Mouse (Mus musculus): ENCODE results near the gene Atg7. TPM values are rescaled to one million over a fixed set of nuclear protein-coding genes. Genes with fewer than 3 reads are reported as not detected.

Atg7 gene
- polyA plus RNA-seq, 1 experiment from 2014 or later: 23.4 TPM

DNA sequence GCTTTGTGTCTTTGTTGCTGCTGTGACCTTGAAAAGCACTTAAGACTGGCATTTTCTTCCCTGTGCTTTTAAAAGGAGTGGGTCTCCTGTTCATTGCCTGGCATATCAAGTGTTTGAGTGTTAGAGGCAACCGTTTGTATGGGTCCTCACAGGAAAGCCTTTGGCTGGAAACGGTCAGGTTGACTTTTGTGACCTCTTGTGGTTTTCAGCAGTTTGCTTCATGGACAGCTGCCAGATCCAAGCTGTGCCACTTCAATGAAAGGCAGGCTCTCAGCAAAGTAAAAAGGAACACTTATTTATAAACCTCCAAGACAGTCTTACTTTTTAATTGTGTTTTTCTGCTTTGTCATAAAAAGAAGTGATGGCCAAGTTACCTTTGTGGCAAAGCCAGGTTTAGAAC, 47.8 kb downstream of the Atg7 start:
- no peak for ATAC-seq
- Histone ChIP-seq H3K27ac (no peak overlapping the region), H3K9ac (no peak overlapping the region), H3K4me3 (replicated peaks) (no peak overlapping the region), H3K36me3 (no peaks in the 10 kb centered on the region), H3K4me1 (replicated peaks) (no peaks in the 10 kb centered on the region), H3K27me3 (replicated peaks) (no peaks in the 10 kb centered on the region), H3K4me2 (replicated peaks) (no peak overlapping the region), H3K9me3 (no peaks in the 10 kb centered on the region)
- 44% methylated on average over 2 of the region's 2 CpGs for WGBS

DNA sequence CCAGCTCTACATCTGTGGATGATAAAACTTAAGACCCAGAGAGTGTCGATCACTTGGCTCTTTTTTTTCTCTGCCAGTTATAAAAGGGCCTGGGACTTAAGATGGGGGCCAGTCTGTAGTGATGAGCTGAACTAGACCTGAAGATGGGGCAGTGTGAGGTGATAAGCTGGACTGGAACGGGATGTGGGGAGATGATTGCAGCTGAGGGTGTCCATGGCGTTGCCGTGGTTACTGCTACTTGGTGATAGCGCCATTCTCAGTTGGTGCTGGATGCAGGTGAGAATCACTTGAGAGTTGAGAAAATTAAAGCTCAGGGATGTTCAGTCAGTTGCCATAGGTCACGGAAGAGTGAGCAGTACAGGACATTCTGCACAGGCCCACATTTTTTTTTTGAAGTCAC, 48.6 kb downstream of the Atg7 start:
- H3K9me3 ChIP-seq: no peaks in the 10 kb centered on the region
- 85% methylated on average over 6 of the region's 6 CpGs for WGBS
- H3K4me2 ChIP-seq (replicated peaks): no peak overlapping the region
- no peak for ATAC-seq
- no peak overlapping the region for H3K4me3 ChIP-seq (replicated peaks)
- no peak overlapping the region for H3K27ac ChIP-seq
- no peak overlapping the region for H3K9ac ChIP-seq
- no peaks in the 10 kb centered on the region for H3K4me1 ChIP-seq (replicated peaks)
- no peaks in the 10 kb centered on the region for H3K27me3 ChIP-seq (replicated peaks)
- H3K36me3 ChIP-seq: no peaks in the 10 kb centered on the region

DNA sequence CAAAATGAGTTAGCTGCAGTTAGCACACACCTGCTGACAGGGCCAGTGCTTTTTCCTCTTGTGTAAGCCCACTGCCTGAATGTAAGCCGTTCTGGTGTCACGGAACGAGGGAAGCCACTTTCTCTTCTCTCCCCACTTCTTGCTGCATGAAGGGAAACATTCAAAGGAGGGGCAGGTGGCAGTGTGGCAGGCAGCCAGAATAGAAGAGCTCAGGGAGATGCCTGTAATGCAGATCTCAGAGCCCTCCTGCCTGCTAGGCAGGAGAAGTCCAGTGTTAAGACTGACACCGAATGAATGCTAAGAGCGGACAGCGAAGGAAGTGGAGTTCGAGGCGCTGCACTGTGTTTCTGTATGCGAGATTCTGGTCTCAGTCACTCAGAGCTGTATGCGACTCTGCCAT, 49.8 kb downstream of the Atg7 start:
- no peaks in the 10 kb centered on the region for H3K4me1 ChIP-seq (replicated peaks)
- no peak overlapping the region for H3K4me2 ChIP-seq (replicated peaks)
- H3K4me3 ChIP-seq (replicated peaks): no peak overlapping the region
- WGBS: 87% methylated on average over 10 of the region's 10 CpGs
- no peaks in the 10 kb centered on the region for H3K36me3 ChIP-seq
- H3K9me3 ChIP-seq: no peaks in the 10 kb centered on the region
- ATAC-seq: no peak
- H3K9ac ChIP-seq: no peak overlapping the region
- H3K27ac ChIP-seq: no peak overlapping the region
- H3K27me3 ChIP-seq (replicated peaks): no peaks in the 10 kb centered on the region

DNA sequence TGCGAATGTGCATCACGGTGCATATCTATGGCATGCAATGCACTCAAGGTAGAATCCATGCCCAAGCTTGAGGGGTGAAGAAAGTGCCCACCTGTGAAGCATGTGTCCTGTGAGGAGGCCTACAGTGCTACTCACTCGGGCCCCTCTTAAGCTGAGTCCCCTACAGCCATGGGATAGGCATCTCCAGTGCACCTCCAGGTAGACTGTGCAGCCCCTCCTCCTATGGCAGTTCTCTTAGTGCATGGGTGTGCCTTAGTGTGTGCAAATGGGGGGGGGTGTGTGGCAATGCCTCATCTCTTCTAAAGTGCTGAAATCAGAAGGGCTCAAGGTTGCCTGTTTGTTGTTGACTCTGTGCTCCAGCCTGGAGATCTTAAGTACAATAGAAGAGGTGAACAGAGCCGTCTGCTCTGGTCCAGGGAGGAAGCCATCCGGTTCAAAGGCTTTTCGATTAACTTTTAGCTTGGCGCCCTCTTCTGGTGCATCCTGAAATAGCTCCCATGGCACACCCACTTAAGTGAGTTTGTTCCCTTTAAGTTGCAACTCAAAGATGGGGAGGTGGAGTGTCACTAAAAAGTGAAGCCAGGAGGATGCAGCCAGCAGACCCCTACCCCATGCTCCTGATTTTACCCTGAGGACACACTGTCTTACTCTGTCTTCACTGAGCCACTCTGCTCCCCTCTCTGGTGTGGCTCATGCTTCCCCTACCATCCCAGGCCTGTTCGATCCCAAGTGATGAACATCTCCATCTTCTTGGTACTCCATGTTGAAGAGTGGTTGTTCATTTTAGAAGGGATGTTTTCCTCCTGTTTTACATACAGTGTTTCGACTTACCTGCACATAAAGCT, 55.0 kb downstream of the Atg7 start:
- no peaks in the 10 kb centered on the region for H3K27me3 ChIP-seq (replicated peaks)
- WGBS: 44% methylated on average over 9 of the region's 9 CpGs
- H3K9me3 ChIP-seq: no peaks in the 10 kb centered on the region
- no peaks in the 10 kb centered on the region for H3K36me3 ChIP-seq
- no peak overlapping the region for H3K4me2 ChIP-seq (replicated peaks)
- no peak overlapping the region for H3K4me3 ChIP-seq (replicated peaks)
- ATAC-seq: peak; percentile 41; the same call in 1 of the 2 replicates
- no peak overlapping the region for H3K27ac ChIP-seq
- H3K4me1 ChIP-seq (replicated peaks): no peaks in the 10 kb centered on the region
- no peak overlapping the region for H3K9ac ChIP-seq

DNA sequence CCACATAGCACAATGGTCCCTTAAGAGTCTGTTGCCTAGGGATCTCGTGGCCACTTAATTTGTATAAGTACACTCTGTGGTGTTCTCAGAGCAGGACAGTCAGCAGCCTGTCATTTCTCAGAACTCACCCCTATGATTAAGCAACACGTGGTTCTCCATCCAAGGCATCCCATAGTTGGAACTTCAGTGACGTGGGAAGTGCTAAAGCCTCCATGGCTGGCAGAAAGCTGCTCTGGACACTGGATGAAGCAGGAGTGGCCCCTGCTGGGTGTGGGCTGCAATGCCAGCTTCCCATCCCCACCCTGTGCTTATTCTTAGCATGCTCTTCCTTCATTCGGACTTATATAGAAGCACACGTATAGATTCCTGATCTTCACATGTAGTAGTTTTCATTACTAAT, 55.7 kb downstream of the Atg7 start:
- no peaks in the 10 kb centered on the region for H3K4me1 ChIP-seq (replicated peaks)
- no peaks in the 10 kb centered on the region for H3K9me3 ChIP-seq
- no peak overlapping the region for H3K4me3 ChIP-seq (replicated peaks)
- H3K9ac ChIP-seq: no peak overlapping the region
- H3K4me2 ChIP-seq (replicated peaks): no peak overlapping the region
- no peak for ATAC-seq
- H3K27ac ChIP-seq: no peak overlapping the region
- H3K36me3 ChIP-seq: no peaks in the 10 kb centered on the region
- H3K27me3 ChIP-seq (replicated peaks): no peaks in the 10 kb centered on the region
- WGBS: 67% methylated on average over 5 of the region's 5 CpGs

DNA sequence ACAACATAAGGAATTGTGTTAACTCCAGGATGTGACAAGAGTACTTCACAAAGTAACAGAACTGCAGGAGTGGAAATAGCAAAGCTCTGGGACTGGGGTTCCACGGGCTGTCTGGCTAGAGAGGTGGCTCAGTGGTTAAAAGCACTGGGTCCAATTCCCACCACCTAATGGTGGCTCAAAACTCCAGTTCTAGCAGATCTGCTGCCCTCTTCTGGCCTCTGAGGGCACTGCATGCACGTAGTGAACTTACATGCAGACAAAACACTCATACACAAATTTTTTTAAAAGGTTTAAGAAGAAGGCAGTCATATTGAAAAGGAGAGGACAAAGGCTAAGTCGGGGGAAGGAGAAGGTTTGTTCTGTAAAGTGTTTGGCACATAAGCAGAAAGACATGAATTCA, 57.8 kb downstream of the Atg7 start:
- ATAC-seq: no peak
- no peaks in the 10 kb centered on the region for H3K27me3 ChIP-seq (replicated peaks)
- no peaks in the 10 kb centered on the region for H3K36me3 ChIP-seq
- WGBS: 81% methylated on average over 3 of the region's 3 CpGs
- no peak overlapping the region for H3K9ac ChIP-seq
- no peaks in the 10 kb centered on the region for H3K9me3 ChIP-seq
- no peak overlapping the region for H3K4me2 ChIP-seq (replicated peaks)
- H3K4me3 ChIP-seq (replicated peaks): no peak overlapping the region
- H3K4me1 ChIP-seq (replicated peaks): no peaks in the 10 kb centered on the region
- no peak overlapping the region for H3K27ac ChIP-seq

DNA sequence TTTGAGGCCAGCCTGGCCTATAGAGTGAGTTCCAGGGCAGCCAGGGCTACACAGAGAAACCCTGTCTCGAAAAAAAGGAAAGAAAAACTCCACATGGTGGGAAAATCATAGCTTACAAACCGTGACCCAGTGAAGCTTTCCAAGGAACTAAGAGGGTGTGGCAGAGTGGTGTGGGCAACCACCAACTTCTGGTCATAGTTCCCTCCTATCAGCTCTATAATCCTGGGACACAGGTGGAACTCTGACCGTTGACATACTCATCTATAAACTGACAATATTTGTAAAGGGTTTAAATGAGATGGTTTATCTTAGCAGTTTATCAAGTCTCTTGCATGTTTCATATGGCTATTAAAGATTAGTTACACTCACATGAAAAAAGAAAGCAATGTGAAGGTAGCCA, 64.1 kb downstream of the Atg7 start:
- no peaks in the 10 kb centered on the region for H3K27me3 ChIP-seq (replicated peaks)
- H3K9me3 ChIP-seq: no peaks in the 10 kb centered on the region
- H3K36me3 ChIP-seq: no peaks in the 10 kb centered on the region
- H3K4me2 ChIP-seq (replicated peaks): no peak overlapping the region
- ATAC-seq: peak; percentile 71
- H3K27ac ChIP-seq: no peak overlapping the region
- WGBS: 65% methylated on average over 3 of the region's 3 CpGs
- H3K4me3 ChIP-seq (replicated peaks): no peak overlapping the region
- H3K9ac ChIP-seq: no peak overlapping the region
- peaks cover 6% of the 10 kb centered on the region for H3K4me1 ChIP-seq (replicated peaks)

DNA sequence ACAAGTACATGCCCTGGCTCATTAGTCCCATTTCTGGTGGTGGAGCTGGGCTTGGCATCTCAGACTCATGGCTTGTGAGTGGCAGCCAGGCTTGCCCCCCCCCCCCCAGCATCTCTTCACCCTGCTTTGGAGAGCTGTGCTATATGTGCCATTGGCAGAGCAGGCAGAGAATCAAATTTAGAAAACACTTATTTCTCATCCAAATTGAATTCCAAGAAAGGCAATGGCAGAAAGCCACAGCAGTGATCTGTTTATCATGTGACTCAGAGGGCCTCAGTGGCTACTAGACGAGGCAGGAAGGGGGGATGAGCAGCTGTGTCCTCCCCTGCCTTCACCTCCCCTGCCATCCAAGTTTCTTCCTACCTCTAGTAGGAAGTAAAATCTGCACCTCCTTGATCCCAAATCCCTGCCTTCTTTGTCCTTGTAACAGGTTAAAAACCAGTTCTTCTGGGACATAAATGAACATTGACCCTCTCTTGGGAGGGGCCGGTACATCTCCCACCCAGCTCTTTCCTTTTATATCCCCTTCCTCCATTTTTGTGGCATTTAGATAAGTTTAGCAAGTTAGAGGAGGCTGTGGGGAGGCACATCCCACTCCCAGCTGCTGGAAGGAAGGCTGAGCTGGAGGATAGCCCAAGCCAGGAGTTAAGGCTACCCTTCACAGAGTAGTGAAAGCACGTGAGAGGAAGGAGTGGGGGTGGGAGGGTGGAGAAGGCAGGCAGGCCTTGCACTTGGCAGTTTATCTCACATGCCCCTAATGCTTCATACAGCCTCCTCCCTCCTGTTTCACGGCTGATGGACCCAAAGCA, 69.5 kb downstream of the Atg7 start:
- Histone ChIP-seq H3K36me3 (no peaks in the 10 kb centered on the region), H3K4me2 (replicated peaks) (no peak overlapping the region), H3K9me3 (no peaks in the 10 kb centered on the region), H3K27ac (no peak overlapping the region), H3K4me1 (replicated peaks) (peaks cover 26% of the 10 kb centered on the region), H3K27me3 (replicated peaks) (no peaks in the 10 kb centered on the region), H3K4me3 (replicated peaks) (no peak overlapping the region), H3K9ac (no peak overlapping the region)
- ATAC-seq: no peak
- 32% methylated on average over 4 of the region's 4 CpGs for WGBS

DNA sequence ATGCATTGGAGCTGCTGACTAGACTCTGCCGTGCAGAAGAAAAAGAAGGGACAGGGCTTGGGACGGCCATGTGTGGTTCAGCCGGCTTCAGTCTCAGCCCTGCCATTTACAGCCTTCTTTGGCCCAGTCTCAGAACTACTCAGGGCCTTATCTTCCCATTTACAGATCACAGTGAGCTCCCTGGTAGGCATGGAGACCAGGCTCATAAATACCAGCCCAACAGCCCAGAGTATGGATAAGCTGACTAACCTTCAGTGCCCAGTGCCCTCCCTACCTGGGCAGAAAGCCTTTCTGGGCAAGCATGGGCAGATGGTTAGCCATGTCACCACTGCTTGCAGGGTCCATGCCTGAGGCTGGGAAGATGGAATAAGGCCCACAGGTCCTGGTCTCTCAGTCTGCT, 70.6 kb downstream of the Atg7 start:
- peaks cover 22% of the 10 kb centered on the region for H3K4me1 ChIP-seq (replicated peaks)
- no peaks in the 10 kb centered on the region for H3K9me3 ChIP-seq
- no peak overlapping the region for H3K27ac ChIP-seq
- no peaks in the 10 kb centered on the region for H3K27me3 ChIP-seq (replicated peaks)
- H3K4me2 ChIP-seq (replicated peaks): no peak overlapping the region
- no peaks in the 10 kb centered on the region for H3K36me3 ChIP-seq
- WGBS: 62% methylated on average over 3 of the region's 3 CpGs
- no peak overlapping the region for H3K4me3 ChIP-seq (replicated peaks)
- H3K9ac ChIP-seq: no peak overlapping the region
- ATAC-seq: no peak

DNA sequence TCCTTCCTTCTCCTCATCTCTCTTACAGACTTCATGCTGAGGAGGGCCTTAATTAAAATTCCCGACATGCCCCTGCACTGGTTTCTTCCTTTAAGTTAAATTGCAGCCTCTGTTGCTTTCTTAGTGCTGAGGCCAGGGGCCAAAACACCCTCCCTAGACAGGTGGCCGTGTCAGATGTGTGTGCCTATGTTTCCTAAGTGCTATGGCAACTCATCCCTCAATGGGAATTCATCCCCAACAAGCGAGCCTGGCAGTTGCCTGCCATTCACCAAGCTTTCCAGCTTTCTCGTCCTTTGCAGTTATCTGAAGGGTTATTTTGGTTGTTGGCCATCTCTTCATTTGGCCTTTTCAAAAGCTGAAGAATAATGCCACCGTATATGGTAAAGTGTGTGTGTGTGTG, 71.8 kb downstream of the Atg7 start:
- Histone ChIP-seq H3K4me3 (replicated peaks) (no peak overlapping the region), H3K27ac (no peak overlapping the region; the same call in 1 of the 2 replicates), H3K9me3 (no peaks in the 10 kb centered on the region), H3K27me3 (replicated peaks) (no peaks in the 10 kb centered on the region), H3K36me3 (no peaks in the 10 kb centered on the region), H3K4me1 (replicated peaks) (peaks cover 22% of the 10 kb centered on the region), H3K4me2 (replicated peaks) (no peak overlapping the region), H3K9ac (no peak overlapping the region)
- WGBS: 38% methylated on average over 5 of the region's 5 CpGs
- ATAC-seq: no peak

DNA sequence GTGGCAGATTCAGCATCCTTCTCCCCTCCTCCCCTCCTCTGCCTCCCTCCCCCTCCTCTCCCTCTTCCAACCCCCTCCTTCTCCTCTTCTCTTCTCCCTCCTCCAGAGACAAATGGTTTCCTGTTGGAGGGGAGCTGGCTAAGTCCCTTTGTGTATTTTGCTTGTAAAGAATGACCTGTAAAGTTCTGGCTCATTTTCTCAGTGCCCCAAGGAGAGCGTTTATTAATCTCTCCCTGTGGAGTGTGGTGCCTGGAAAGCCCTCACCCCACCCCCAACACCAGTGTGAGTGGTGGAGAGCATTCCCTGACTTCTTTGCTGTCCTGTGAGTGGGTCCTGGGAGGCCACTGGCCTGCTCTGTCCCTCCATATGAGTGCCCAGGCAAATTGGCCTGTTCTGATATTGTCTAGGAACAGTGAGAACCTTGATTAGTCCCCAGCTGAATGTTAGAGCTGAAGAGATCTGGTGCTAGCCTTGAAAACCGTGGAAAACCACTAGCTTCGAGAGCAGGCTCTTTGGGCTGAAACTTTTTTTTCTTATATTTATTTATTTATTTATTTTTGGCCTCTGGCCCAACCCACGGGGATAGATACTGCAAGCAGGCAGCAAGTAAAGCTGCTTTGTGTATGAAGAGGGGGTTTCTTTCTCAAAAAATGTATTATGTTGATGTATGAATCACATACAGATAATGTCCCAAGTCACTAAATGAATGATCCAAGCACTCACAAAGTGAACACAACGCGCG, 72.6 kb downstream of the Atg7 start:
- WGBS: 55% methylated on average over 7 of the region's 7 CpGs
- H3K4me2 ChIP-seq (replicated peaks): no peak overlapping the region
- peaks cover 22% of the 10 kb centered on the region for H3K4me1 ChIP-seq (replicated peaks)
- ATAC-seq: peak; percentile 30; the same call in 1 of the 2 replicates
- H3K4me3 ChIP-seq (replicated peaks): no peak overlapping the region
- no peak overlapping the region for H3K9ac ChIP-seq
- H3K9me3 ChIP-seq: no peaks in the 10 kb centered on the region
- H3K27ac ChIP-seq: peak overlapping the region; percentile 74
- no peaks in the 10 kb centered on the region for H3K27me3 ChIP-seq (replicated peaks)
- no peaks in the 10 kb centered on the region for H3K36me3 ChIP-seq

DNA sequence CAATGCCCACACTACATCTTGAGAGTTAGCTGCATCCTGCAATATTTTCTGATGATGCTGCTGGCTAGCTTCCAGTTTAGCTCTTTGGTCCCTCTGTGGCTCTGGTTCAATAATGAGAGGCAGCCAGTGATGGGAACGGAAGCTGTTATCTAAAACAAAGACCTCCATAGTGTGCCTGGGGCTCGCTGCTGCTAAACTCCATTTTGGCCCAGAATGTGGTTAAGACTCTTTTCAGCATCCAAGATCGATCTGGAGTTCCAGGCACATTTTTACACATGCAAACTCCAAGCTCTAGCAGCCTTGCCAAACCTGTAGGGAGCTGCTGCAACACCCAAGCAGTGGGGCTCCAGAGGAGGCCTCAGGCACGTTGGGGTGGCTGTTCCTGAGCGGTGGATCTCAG, 76.2 kb downstream of the Atg7 start:
- WGBS: 55% methylated on average over 5 of the region's 5 CpGs
- Histone ChIP-seq H3K4me1 (replicated peaks) (peaks cover 8% of the 10 kb centered on the region), H3K4me3 (replicated peaks) (no peak overlapping the region), H3K27ac (0 out of 2 replicates have a peak overlapping the region, but pooled peaks have one; percentile 24), H3K4me2 (replicated peaks) (no peak overlapping the region), H3K36me3 (no peaks in the 10 kb centered on the region), H3K9ac (no peak overlapping the region), H3K9me3 (no peaks in the 10 kb centered on the region), H3K27me3 (replicated peaks) (no peaks in the 10 kb centered on the region)
- no peak for ATAC-seq
